Mouse (Mus musculus) hindbrain, postnatal 0 days (tissue): ENCODE measurements around the gene Tgfbr2. TPM values are rescaled to one million over a fixed set of nuclear protein-coding genes. Genes with fewer than 3 reads are reported as not detected.
A peak's percentile ranks its signal among the peaks of the same experiment; 100 is the strongest.

Source experiments
- ATAC-seq: fragments of 200-750 bp; cut with Nextera tagmentation; 2 replicates; pipeline ENCODE4 v1.8.0; 2017; ENCODE audit warnings: mild to moderate bottlenecking, moderate TSS enrichment, moderate library complexity
- DNase-seq: peaks from one replicate; pipeline ENCODE4 v3.0.0-alpha.2; 2015; ENCODE audit warnings: low spot score
- H3K27ac ChIP-seq: fragments of 300-500 bp; sonication (generic); 2 replicates; pipeline ENCODE4 v1.5.1; 2014; ENCODE audit warnings: mild to moderate bottlenecking
- H3K27me3 ChIP-seq: fragments of 300-500 bp; sonication (generic); 2 replicates; pipeline ENCODE4 v1.6.1; 2014; ENCODE audit warnings: low read length, mixed read lengths; ENCODE audit not compliant: insufficient read depth
- H3K36me3 ChIP-seq: fragments of 300-500 bp; sonication (generic); 2 replicates; pipeline ENCODE4 v1.6.1; 2014; ENCODE audit warnings: low read length, mixed read lengths; ENCODE audit not compliant: insufficient read depth
- H3K4me1 ChIP-seq: fragments of 300-500 bp; sonication (generic); 2 replicates; pipeline ENCODE4 v1.6.1; 2014; ENCODE audit warnings: antibody characterized with exemption, low read length, mixed read lengths; ENCODE audit not compliant: insufficient read depth
- H3K4me2 ChIP-seq: fragments of 300-500 bp; sonication (generic); 2 replicates; pipeline ENCODE4 v1.6.1; 2014; ENCODE audit warnings: low read depth, mild to moderate bottlenecking, low read length, moderate library complexity, mixed read lengths
- H3K4me3 ChIP-seq: fragments of 300-500 bp; sonication (generic); 2 replicates; pipeline ENCODE4 v1.5.1; 2014; ENCODE audit warnings: low read length
- H3K9ac ChIP-seq: fragments of 300-500 bp; sonication (generic); replicated peaks from 2 replicates; pipeline ENCODE4 v1.6.1; 2014; ENCODE audit warnings: mild to moderate bottlenecking, low read length, moderate library complexity, mixed read lengths
- H3K9me3 ChIP-seq: fragments of 300-500 bp; sonication (generic); 2 replicates; pipeline ENCODE4 v1.6.1; 2016; ENCODE audit warnings: low read length, mixed read lengths
- CTCF ChIP-seq: IDR thresholded peaks from 2 replicates; pipeline ENCODE4 v1.5.1; 2016; ENCODE audit warnings: antibody characterized with exemption, control low read depth, low read depth
- WGBS: fragments of 180-500 bp; shearing (Covaris S2); extraction: QIAGEN DNeasy Blood & Tissue Kit; methylation state at CpG from one replicate; pipeline ENCODE4 v1.1.7; 2014; 5-methylcytosine and 5-hydroxymethylcytosine counted together
- polyA plus RNA-seq: library from polyadenylated mRNA; unstranded; fragments of >200 nt; fragmentation: Nextera tagmentation; extraction: Ambion mirVana; gene quantifications from 2 replicates; pipeline ENCODE4 v1.2.1, GENCODE M21; 2015
- total RNA-seq: library from RNA; depleted of rRNA; stranded (reverse); fragments of >200 nt; gene quantifications from 2 replicates; pipeline ENCODE4 v1.2.3, GENCODE M21; 2014

The Tgfbr2 gene
- total and polyA plus RNA-seq, 2 experiments from 2014 or later: 7.7 to 21.7 TPM

DNA sequence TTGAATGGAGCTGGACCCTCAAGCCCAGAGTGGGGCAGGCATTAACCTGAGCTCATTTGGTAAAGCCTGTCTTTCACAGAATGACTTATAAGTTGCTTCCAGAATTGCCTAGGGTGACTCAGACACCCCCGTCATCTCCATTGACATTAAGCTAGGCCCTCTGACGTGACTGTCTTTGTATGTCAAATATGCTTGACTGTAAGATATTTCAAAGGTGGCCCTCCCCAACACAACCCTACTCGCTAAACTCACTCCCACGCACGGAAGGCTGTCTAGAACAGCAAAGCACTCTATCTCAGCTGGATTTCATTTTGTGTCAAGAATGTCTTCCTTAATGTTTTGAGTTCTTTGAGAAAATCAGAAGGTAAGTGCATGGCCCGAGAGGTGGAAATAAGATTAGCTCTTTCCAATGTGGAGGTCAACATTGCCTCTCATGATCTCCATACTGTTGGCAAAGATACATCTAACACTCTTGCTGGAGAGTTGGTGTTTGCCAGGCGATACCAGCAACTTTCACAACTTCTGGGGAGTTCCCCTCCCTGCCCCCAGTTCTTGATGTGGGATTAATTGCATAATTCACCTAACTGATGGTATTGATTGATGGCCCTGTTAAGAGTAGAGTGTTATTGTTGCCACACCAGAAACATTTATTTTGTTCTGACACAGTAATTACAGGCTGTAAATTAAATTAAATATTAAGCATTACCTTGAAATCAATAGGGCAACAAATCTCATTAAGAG is 83.9 kb downstream of the Tgfbr2 start:
- no peak for DNase-seq
- Histone ChIP-seq H3K9ac (no peak overlapping the region), H3K27me3 (no peaks in the 10 kb centered on the region), H3K4me1 (no peaks in the 10 kb centered on the region; the same call in 1 of the 2 replicates), H3K4me2 (no peak overlapping the region), H3K27ac (no peak overlapping the region), H3K4me3 (no peak overlapping the region), H3K36me3 (no peaks in the 10 kb centered on the region), H3K9me3 (no peaks in the 10 kb centered on the region)
- WGBS: 90% methylated on average over 7 of the region's 7 CpGs
- TF ChIP-seq CTCF: no peak
- ATAC-seq: no peak

DNA sequence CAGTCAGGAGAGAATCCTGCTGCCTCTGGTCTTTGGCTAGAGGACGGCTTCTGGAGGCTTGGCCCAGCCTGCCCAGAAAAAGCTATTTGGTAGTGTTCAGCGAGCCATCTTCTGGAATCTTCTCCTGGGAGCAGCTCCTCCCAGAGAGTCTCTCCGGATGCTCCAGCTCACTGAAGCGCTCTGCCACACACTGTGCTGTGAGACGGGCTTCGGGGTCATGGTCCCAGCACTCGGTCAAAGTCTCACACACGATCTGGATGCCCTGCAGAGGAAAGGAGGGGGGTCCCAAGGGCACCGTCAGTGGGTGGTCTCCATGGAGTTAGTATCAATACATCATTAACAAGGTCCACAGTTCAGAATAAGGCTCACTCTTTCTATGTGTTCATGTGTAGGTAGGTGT is 84.9 kb downstream of the Tgfbr2 start:
- DNase-seq (no peak), ATAC-seq (no peak)
- Histone ChIP-seq H3K9ac (no peak overlapping the region), H3K4me3 (no peak overlapping the region), H3K27ac (no peak overlapping the region), H3K36me3 (no peaks in the 10 kb centered on the region), H3K27me3 (no peaks in the 10 kb centered on the region), H3K9me3 (no peaks in the 10 kb centered on the region), H3K4me1 (no peaks in the 10 kb centered on the region; the same call in 1 of the 2 replicates), H3K4me2 (no peak overlapping the region)
- WGBS: 79% methylated on average over 9 of the region's 9 CpGs
- no peak for TF ChIP-seq CTCF

DNA sequence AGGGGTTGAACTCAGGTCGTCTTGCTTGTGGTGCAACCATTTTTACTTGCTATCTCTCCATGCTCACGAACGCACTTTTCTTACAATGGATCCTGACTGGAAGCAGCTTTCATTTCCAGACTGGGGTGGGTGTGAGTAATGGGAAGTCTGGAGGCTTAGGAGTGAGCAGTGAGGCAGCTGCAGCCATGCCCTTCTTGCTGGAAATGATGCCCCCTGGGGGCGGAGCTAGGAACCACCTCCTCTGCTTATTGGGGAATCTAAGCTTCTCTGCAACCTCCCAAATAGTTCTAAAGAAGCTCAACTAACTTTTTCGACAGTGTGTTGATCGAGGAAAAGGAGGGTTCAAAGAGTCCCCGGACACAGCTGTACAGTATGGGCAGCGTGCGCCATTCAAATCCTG is 86.2 kb downstream of the Tgfbr2 start:
- Histone ChIP-seq H3K4me3 (no peak overlapping the region), H3K27me3 (no peaks in the 10 kb centered on the region), H3K27ac (no peak overlapping the region), H3K9ac (no peak overlapping the region), H3K4me2 (no peak overlapping the region), H3K36me3 (no peaks in the 10 kb centered on the region), H3K9me3 (no peaks in the 10 kb centered on the region), H3K4me1 (no peaks in the 10 kb centered on the region; the same call in 1 of the 2 replicates)
- no peak for ATAC-seq
- TF ChIP-seq CTCF: no peak; the same call in 1 of the 2 replicates
- 73% methylated on average over 9 of the region's 9 CpGs for WGBS
- DNase-seq: no peak

DNA sequence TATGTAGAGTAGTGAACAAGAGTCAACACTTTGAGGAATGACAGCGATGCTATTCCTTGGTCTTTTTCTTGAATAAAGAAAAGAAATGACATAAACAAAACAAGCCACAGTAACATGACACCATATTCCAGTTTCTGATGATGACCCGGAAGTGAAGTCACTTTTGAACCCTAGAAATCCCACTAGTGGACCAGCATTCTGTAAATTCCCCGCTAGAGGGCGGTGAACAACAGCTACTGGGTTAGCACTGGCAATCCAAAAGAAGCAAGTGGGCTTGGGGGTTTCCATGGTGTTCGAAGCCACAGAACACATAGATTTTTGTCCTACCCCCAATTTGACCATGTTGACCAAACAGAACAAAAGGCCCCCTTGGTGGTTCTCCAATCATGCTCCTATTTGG is 87.3 kb downstream of the Tgfbr2 start:
- Histone ChIP-seq H3K9ac (no peak overlapping the region), H3K4me2 (no peak overlapping the region), H3K9me3 (no peaks in the 10 kb centered on the region), H3K36me3 (no peaks in the 10 kb centered on the region), H3K4me3 (no peak overlapping the region), H3K27ac (no peak overlapping the region), H3K27me3 (no peaks in the 10 kb centered on the region), H3K4me1 (no peaks in the 10 kb centered on the region; the same call in 1 of the 2 replicates)
- ATAC-seq (no peak), DNase-seq (peak; percentile 85)
- 37% methylated on average over 5 of the region's 5 CpGs for WGBS
- TF ChIP-seq CTCF: peak; percentile 87

DNA sequence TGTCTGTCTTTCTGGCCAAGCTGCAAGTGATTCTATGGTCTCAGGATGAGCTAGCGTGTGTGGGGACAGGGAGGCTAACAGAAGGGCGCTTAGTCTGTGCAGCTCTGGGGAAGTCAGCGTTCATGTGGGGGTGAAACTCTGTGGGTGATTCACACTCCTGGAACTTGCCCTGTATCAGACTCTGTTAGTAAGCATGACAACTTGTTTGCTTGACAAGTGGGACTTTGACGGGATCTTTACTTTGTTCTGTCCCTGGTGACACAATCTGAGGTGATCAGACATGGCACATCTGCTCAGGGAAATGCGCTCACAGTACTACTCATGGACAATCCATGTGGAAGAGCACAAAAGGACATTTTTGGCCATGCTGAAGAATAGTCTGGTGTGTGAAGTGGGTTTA is 87.9 kb downstream of the Tgfbr2 start:
- DNase-seq (no peak), ATAC-seq (no peak)
- 91% methylated on average over 5 of the region's 5 CpGs for WGBS
- Histone ChIP-seq H3K36me3 (no peaks in the 10 kb centered on the region), H3K4me3 (no peak overlapping the region), H3K4me1 (no peaks in the 10 kb centered on the region; the same call in 1 of the 2 replicates), H3K27me3 (no peaks in the 10 kb centered on the region), H3K4me2 (no peak overlapping the region), H3K9me3 (no peaks in the 10 kb centered on the region), H3K27ac (no peak overlapping the region), H3K9ac (no peak overlapping the region)
- no peak for TF ChIP-seq CTCF

DNA sequence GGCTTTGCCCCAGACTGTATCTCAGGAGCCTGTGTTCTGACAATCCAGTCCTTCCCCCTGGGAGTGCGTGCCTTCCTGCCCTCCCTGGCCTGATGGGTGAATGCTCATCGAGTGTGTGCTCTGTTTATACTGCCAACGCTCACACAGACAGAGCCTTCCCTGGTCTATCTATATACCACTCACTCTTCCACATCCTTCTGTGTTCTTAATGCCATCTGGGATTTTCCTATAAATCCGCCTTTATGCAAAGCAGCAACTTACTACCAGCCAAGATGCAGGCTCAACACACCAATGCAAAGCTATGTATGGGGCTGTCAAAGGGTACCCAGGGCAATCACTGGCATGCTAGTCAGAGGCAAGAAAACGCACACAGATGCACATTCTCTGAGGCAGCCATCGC is 89.2 kb downstream of the Tgfbr2 start:
- Histone ChIP-seq H3K9ac (no peak overlapping the region), H3K27ac (no peak overlapping the region), H3K27me3 (no peaks in the 10 kb centered on the region), H3K9me3 (no peaks in the 10 kb centered on the region), H3K4me2 (no peak overlapping the region), H3K36me3 (no peaks in the 10 kb centered on the region), H3K4me1 (no peaks in the 10 kb centered on the region), H3K4me3 (no peak overlapping the region)
- WGBS: 78% methylated on average over 6 of the region's 6 CpGs
- no peak for TF ChIP-seq CTCF
- ATAC-seq: no peak
- no peak for DNase-seq

DNA sequence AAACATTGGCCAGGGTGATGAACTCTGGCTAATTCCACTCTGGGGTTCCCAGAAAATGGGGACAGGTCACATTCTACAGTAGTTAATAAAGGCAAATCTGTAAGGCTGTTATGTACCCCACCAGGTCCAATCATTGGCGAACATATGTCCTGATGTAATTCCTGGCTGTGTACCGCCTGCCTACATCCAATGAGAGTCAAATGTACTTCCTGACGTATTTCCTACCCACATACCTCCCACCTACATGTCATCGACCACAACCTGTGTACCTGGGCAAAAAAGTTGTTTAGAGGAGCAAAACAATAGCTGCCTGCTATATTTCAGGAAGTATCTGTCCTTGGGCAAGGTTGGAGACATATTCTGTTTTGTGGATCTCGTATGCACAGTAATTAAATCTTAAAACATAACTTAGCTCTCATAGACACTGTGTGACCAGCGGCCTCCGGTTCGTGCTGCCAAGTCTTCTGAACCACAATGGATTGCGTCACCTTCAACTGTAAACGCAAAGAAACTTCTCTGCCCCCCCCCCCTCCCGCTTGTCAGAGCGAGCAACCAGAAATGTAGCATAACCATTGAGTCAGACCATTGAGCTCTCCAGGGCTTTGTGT is 90.7 kb downstream of the Tgfbr2 start:
- Histone ChIP-seq H3K4me3 (no peak overlapping the region), H3K9me3 (no peaks in the 10 kb centered on the region), H3K36me3 (no peaks in the 10 kb centered on the region), H3K27ac (no peak overlapping the region), H3K27me3 (no peaks in the 10 kb centered on the region), H3K9ac (no peak overlapping the region), H3K4me1 (no peaks in the 10 kb centered on the region), H3K4me2 (no peak overlapping the region)
- ATAC-seq (no peak), DNase-seq (no peak)
- WGBS: 88% methylated on average over 12 of the region's 12 CpGs
- TF ChIP-seq CTCF: no peak
